Mouse (Mus musculus) liver, embryonic 13.5 days (tissue): ENCODE measurements around the gene Rd3l. TPM values are rescaled to one million over a fixed set of nuclear protein-coding genes. Genes with fewer than 3 reads are reported as not detected.

ENCODE experiments used
- ATAC-seq: fragments of 200-750 bp; cut with Nextera tagmentation; 2 replicates; pipeline ENCODE4 v1.8.0; 2017; ENCODE audit warnings: low read depth, mild to moderate bottlenecking, moderate number of reproducible peaks, moderate library complexity
- DNase-seq: peaks from one replicate; pipeline ENCODE4 v3.0.0; 2022
- H3K27ac ChIP-seq: fragments of 300-500 bp; sonication (generic); 2 replicates; pipeline ENCODE4 v1.5.1; 2015; ENCODE audit warnings: moderate library complexity, mild to moderate bottlenecking, inconsistent platforms
- H3K27me3 ChIP-seq: fragments of 300-500 bp; sonication (generic); 2 replicates; pipeline ENCODE4 v1.6.1; 2015; ENCODE audit warnings: mild to moderate bottlenecking, inconsistent platforms
- H3K36me3 ChIP-seq: fragments of 300-500 bp; sonication (generic); 2 replicates; pipeline ENCODE4 v1.6.1; 2015; ENCODE audit warnings: mild to moderate bottlenecking, inconsistent platforms
- H3K4me1 ChIP-seq: fragments of 300-500 bp; sonication (generic); replicated peaks from 2 replicates; pipeline ENCODE4 v1.6.1; 2015; ENCODE audit warnings: inconsistent platforms
- H3K4me2 ChIP-seq: fragments of 300-500 bp; sonication (generic); 2 replicates; pipeline ENCODE4 v1.6.1; 2015; ENCODE audit warnings: inconsistent platforms, mild to moderate bottlenecking, moderate library complexity
- H3K4me3 ChIP-seq: fragments of 300-500 bp; sonication (generic); replicated peaks from 2 replicates; pipeline ENCODE4 v1.5.1; 2015; ENCODE audit warnings: mild to moderate bottlenecking, inconsistent platforms
- H3K9ac ChIP-seq: fragments of 300-500 bp; sonication (generic); 2 replicates; pipeline ENCODE4 v1.6.1; 2015; ENCODE audit warnings: mild to moderate bottlenecking, inconsistent platforms
- H3K9me3 ChIP-seq: fragments of 300-500 bp; sonication (generic); replicated peaks from 2 replicates; pipeline ENCODE4 v1.6.1; 2016; ENCODE audit warnings: inconsistent platforms
- WGBS: fragments of 180-500 bp; shearing (Covaris S2); methylation state at CpG from one replicate; pipeline ENCODE4 v1.1.7; 2015; ENCODE audit not compliant: insufficient replicate concordance; 5-methylcytosine and 5-hydroxymethylcytosine counted together
- polyA plus RNA-seq: library from polyadenylated mRNA; unstranded; fragments of >200 nt; fragmentation: Nextera tagmentation; extraction: Ambion mirVana; gene quantifications from 2 replicates; pipeline ENCODE4 v1.2.1, GENCODE M21; 2015

Rd3l gene
- polyA plus RNA-seq: not detected in 2 replicates

- H3K27ac ChIP-seq: no peak within 1 kb of the TSS
- H3K9ac ChIP-seq: no peak within 1 kb of the TSS
- DNase-seq (no peak), ATAC-seq (no peak)
- WGBS: 66% methylated on average over 6 of the region's 6 CpGs
- no peaks in the 10 kb centered on the region for H3K9me3 ChIP-seq
- no peak within 1 kb of the TSS for H3K4me3 ChIP-seq
- H3K36me3 ChIP-seq: no peaks in the 10 kb centered on the region
- H3K4me1 ChIP-seq: no peaks in the 10 kb centered on the region
- no peaks in the 10 kb centered on the region for H3K27me3 ChIP-seq
- no peak within 1 kb of the TSS for H3K4me2 ChIP-seq
These were observed at the start of gene Rd3l for GRCm38 (mm10) chr12:111980887-111981367. Rd3l (minus strand) TSS chr12:111981317.

DNA sequence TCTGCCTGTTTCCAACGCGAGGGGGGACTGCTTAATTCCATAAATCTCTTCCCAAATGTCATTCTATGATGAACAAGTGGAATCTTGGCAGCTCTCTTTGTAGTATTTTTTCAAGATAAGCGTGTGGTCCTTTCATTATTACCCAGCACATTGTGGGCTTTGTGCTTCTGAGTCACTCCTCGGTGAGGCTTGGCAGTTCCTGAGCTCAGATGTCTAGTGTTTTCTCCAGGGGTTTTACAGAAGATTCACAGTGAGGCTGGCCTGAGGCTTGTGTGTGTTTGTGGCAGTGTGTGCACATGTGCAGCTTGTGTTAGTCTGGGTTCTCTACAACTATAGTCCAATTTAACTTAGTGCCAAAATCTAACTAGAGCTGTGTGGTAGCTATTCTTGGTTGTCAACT is 46.3 kb upstream of the Rd3l start:
- Histone ChIP-seq H3K36me3 (no peaks in the 10 kb centered on the region), H3K27me3 (no peaks in the 10 kb centered on the region), H3K9ac (no peak overlapping the region), H3K4me2 (no peak overlapping the region), H3K27ac (no peak overlapping the region), H3K9me3 (0 out of 2 replicates have a peak, but pooled peaks cover 5% of the 10 kb centered on the region), H3K4me3 (no peak overlapping the region), H3K4me1 (no peaks in the 10 kb centered on the region)
- WGBS: 74% methylated on average over 4 of the region's 4 CpGs
- ATAC-seq: no peak
- no peak for DNase-seq

DNA sequence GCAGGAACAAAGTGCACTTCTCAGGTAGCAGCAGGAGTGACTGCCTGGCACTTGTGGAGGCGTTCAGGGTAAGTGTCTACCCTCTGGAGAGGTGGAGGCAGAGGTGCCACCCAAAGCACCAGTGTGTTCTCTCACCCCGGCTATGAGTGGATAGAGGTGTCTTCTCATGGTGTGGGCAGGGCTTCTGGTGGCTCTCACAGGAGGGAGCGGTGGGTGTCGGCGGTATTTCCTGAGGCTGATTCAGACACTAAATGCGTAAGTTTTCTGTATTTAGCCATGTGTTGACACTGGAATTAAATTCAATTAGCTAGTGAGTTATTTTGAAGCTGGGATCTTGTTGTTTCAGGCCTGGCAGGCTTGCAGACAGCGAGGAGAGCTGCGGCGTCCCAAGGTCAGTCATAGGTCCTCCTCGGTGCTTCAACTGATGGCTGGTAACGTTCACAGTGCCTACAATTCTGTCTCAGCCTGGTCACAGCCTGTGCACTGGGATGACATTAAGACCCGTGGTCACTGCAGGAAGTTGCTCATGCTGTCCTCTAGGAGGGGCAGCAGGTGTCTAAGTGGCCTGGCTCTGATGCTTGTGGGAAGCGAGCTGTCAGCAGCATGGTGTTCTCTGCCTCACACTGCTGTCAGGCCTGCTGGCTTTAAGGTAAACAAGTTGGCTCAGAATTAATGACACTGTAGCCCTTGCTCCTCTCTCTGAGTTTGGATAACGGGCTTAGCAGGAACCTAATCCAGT is 45.0 kb upstream of the Rd3l start:
- Histone ChIP-seq H3K27me3 (no peaks in the 10 kb centered on the region), H3K4me1 (no peaks in the 10 kb centered on the region), H3K4me2 (no peak overlapping the region), H3K27ac (no peak overlapping the region), H3K9me3 (peaks cover 12% of the 10 kb centered on the region), H3K9ac (no peak overlapping the region), H3K36me3 (no peaks in the 10 kb centered on the region), H3K4me3 (no peak overlapping the region)
- WGBS: 64% methylated on average over 14 of the region's 14 CpGs
- no peak for DNase-seq
- ATAC-seq: no peak

- H3K27ac ChIP-seq: no peak overlapping the region
- no peaks in the 10 kb centered on the region for H3K36me3 ChIP-seq
- ATAC-seq (no peak), DNase-seq (no peak)
- WGBS: 79% methylated on average over 13 of the region's 13 CpGs
- no peak overlapping the region for H3K4me2 ChIP-seq
- H3K9ac ChIP-seq: no peak overlapping the region
- H3K4me1 ChIP-seq: no peaks in the 10 kb centered on the region
- H3K9me3 ChIP-seq: peaks cover 13% of the 10 kb centered on the region
- H3K27me3 ChIP-seq: no peaks in the 10 kb centered on the region
- no peak overlapping the region for H3K4me3 ChIP-seq
These were observed 44.3 kb upstream of the Rd3l start for GRCm38 (mm10) chr12:112025457-112025856.

DNA sequence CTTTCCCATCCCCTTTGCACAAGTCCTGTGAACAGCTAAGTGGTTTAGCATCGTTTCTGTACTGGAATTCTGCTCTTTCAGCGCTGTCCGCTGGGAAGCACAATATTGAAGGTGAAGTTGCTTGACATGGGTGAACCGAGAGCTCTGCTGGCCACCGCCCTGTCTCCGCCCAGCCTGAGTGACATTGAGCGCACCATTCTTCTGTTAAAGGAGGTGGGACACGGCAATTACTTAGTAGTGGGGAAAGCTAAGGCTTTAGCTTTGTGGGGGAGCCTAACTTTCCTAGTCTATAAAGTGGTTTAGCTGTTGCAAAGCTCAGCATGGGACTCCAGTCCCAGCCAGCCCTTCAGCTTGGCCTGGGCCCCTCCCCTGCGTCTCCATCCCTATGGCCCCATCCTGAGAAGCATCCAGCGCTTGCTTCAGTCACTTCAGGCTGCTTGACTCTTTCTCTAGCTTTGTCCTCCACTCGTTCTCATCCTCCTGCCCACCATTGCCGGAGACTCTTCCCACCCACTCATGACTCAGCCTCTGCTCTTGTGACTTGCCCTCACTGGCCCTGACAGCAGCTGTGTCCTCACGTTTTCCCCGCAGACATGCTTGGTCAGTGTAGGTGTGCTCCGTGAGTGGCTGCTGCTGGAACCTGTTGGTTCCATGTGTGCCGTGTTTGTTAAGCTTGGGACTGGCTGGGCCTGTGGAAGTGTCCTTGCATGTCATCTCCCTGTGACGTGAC is 43.6 kb upstream of the Rd3l start:
- no peak for DNase-seq
- H3K9me3 ChIP-seq: peaks cover 17% of the 10 kb centered on the region
- H3K36me3 ChIP-seq: no peaks in the 10 kb centered on the region
- no peak overlapping the region for H3K27ac ChIP-seq
- H3K4me1 ChIP-seq: no peaks in the 10 kb centered on the region
- ATAC-seq: no peak
- H3K9ac ChIP-seq: no peak overlapping the region
- no peak overlapping the region for H3K4me3 ChIP-seq
- H3K27me3 ChIP-seq: no peaks in the 10 kb centered on the region
- WGBS: 71% methylated on average over 17 of the region's 17 CpGs
- no peak overlapping the region for H3K4me2 ChIP-seq

- Histone ChIP-seq H3K27ac (no peak overlapping the region), H3K9me3 (peaks cover 17% of the 10 kb centered on the region), H3K27me3 (no peaks in the 10 kb centered on the region), H3K4me1 (no peaks in the 10 kb centered on the region), H3K9ac (no peak overlapping the region), H3K36me3 (no peaks in the 10 kb centered on the region), H3K4me2 (no peak overlapping the region), H3K4me3 (no peak overlapping the region)
- WGBS: 71% methylated on average over 2 of the region's 2 CpGs
- DNase-seq (no peak), ATAC-seq (no peak)
These were observed 42.2 kb upstream of the Rd3l start for GRCm38 (mm10) chr12:112023306-112023705.

- no peak overlapping the region for H3K4me2 ChIP-seq
- H3K4me1 ChIP-seq: no peaks in the 10 kb centered on the region
- H3K9ac ChIP-seq: no peak overlapping the region
- no peaks in the 10 kb centered on the region for H3K27me3 ChIP-seq
- ATAC-seq (no peak), DNase-seq (no peak)
- H3K27ac ChIP-seq: no peak overlapping the region
- 74% methylated on average over 4 of the region's 4 CpGs for WGBS
- no peaks in the 10 kb centered on the region for H3K36me3 ChIP-seq
- H3K9me3 ChIP-seq: peaks cover 11% of the 10 kb centered on the region; the same call in 1 of the 2 replicates
- no peak overlapping the region for H3K4me3 ChIP-seq
These were observed 35.2 kb upstream of the Rd3l start for GRCm38 (mm10) chr12:112016346-112016745.

GRCm38 (mm10) chr12:112013271-112013801 is 32.2 kb upstream of the Rd3l start:
- Histone ChIP-seq H3K4me3 (no peak overlapping the region), H3K9me3 (0 out of 2 replicates have a peak, but pooled peaks cover 4% of the 10 kb centered on the region), H3K4me2 (no peak overlapping the region), H3K36me3 (no peaks in the 10 kb centered on the region), H3K27ac (no peak overlapping the region), H3K4me1 (no peaks in the 10 kb centered on the region), H3K9ac (no peak overlapping the region), H3K27me3 (no peaks in the 10 kb centered on the region)
- WGBS: 54% methylated on average over 14 of the region's 14 CpGs
- no peak for DNase-seq
- ATAC-seq: no peak

- ATAC-seq (0 out of 2 replicates have a peak, but pooled peaks have one; percentile 41), DNase-seq (no peak)
- H3K4me2 ChIP-seq: no peak overlapping the region
- no peaks in the 10 kb centered on the region for H3K4me1 ChIP-seq
- H3K27ac ChIP-seq: no peak overlapping the region
- H3K27me3 ChIP-seq: no peaks in the 10 kb centered on the region
- H3K9me3 ChIP-seq: 0 out of 2 replicates have a peak, but pooled peaks cover 4% of the 10 kb centered on the region
- WGBS: 42% methylated on average over 12 of the region's 12 CpGs
- no peak overlapping the region for H3K4me3 ChIP-seq
- no peaks in the 10 kb centered on the region for H3K36me3 ChIP-seq
- no peak overlapping the region for H3K9ac ChIP-seq
These were observed 31.6 kb upstream of the Rd3l start for GRCm38 (mm10) chr12:112012511-112013270.

- Histone ChIP-seq H3K27me3 (no peaks in the 10 kb centered on the region), H3K27ac (no peak overlapping the region), H3K4me1 (no peaks in the 10 kb centered on the region), H3K4me3 (no peak overlapping the region), H3K9ac (no peak overlapping the region), H3K36me3 (no peaks in the 10 kb centered on the region), H3K9me3 (no peaks in the 10 kb centered on the region), H3K4me2 (no peak overlapping the region)
- ATAC-seq (no peak), DNase-seq (peak; percentile 33)
- 23% methylated on average over 8 of the region's 8 CpGs for WGBS
These were observed 20.1 kb upstream of the Rd3l start for GRCm38 (mm10) chr12:112001223-112001622.

DNA sequence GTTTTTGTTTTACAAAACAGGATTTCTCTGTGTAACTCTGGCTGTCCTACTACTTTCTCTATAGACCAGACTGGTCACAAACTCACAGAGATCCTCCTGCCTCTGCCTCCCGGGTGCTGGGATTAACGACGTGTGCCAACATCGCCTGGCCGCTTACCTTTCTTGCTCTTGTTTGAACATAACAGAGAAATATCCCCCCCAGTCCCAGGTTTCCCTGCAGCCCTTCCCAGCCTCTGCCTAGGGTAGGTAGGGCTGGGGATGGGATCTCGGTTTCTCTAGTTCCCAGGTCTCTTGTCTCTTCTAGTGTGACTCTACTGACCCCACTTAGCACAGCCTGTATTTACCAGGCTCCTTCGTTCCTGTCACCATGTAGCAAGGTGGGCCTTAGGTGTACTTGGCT is 18.6 kb upstream of the Rd3l start:
- Histone ChIP-seq H3K4me3 (no peak overlapping the region), H3K4me1 (no peaks in the 10 kb centered on the region), H3K9ac (no peak overlapping the region), H3K4me2 (no peak overlapping the region), H3K27ac (no peak overlapping the region), H3K27me3 (no peaks in the 10 kb centered on the region), H3K9me3 (no peaks in the 10 kb centered on the region), H3K36me3 (no peaks in the 10 kb centered on the region)
- ATAC-seq (no peak), DNase-seq (no peak)
- 82% methylated on average over 7 of the region's 7 CpGs for WGBS
